Mouse (Mus musculus) forelimb bud, embryonic 11.5 days (tissue): ENCODE results near the gene Ptprr.

ENCODE experiments used
- DNase-seq: peaks from one replicate; pipeline ENCODE4 v3.0.0-alpha.2; 2012; ENCODE audit warnings: low read depth, low spot score

The Ptprr gene

DNA sequence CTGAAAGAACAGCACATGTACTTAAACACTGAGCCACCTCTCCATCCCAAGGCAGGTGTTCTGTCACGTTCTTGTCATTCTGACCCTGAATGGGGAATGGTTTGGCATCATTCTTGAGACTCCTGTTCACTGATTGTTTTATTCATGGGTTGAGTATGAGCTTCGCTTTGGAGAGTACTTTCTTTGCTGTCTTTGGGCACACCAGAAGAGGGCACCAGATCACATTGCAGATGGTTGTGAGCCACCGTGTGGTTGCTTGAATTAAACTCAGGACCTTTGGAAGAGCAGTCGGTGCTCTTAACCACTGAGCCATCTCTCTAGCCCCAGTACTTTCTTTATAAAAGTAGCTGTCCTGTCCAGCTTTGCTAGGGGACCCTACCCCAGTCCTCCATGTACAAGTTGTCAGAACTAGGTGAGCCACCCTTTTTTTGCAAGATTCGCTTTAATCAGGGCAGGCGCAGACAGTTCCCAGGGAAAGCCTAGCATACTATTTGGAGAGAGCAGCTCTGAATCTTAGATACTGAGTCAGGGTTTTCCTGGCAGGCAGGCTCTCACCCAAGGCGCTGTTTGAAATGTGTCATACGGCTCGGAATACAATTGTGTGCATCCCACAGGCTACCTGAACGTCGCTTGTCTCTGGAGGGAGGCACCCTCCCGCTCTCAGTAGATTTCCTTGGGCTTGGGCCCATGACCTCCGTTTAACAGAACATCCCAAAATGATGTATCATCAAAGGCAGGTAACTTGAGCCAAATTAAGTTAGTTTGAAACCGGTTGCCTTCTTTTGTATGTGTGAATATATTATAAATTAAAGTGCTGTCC is 178.8 kb downstream of the Ptprr start:
- DNase-seq, result peak; percentile 42

DNA sequence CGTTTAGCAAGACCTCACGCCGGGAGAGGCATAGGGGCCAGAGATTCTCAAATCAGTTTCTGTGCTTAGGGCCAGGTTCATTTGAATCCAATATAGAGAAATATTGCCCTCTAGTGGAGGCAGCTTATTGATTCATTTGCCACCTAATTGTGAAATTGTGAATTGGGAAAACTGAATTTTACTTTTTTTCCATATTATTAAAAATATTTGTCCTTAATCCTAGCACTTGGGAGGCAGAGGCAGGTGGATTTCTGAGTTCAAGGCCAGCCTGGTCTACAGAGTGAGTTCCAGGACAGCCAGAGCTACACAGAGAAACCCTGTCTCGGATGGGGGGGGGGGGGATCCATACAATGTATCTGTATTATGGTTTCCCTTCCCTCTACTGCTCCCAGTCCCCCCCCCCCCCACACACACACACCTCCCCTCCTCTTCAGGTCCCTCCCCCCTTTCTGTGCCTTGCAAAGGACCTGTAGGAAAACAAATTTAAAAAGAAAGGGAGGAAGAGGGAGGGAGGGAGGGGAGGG is 179.5 kb downstream of the Ptprr start:
- DNase-seq, result peak; percentile 65

- DNase-seq, result peak; percentile 70
Observed at GRCm38 (mm10) chr10:116199035-116199434, 181.0 kb downstream of the Ptprr start.

DNA sequence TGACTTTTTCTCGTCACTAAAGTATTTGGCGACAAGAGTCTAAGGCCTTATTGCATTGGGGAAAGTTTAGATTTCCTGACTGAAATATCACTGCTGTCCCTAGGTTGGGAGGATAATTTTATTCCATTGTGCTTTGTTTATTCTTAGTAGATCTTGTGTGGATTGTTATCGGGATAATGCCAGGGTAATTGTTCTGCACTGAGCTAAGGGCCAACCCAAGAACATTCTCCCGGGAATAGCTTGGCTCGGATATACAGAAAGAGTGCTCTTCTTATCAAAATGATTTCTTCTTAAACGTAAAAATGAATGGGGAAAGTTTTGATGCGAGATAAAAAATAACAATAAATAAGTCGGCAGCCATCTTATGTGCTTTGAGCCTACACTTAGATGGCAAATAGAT is 183.5 kb downstream of the Ptprr start:
- no peak for DNase-seq

DNA sequence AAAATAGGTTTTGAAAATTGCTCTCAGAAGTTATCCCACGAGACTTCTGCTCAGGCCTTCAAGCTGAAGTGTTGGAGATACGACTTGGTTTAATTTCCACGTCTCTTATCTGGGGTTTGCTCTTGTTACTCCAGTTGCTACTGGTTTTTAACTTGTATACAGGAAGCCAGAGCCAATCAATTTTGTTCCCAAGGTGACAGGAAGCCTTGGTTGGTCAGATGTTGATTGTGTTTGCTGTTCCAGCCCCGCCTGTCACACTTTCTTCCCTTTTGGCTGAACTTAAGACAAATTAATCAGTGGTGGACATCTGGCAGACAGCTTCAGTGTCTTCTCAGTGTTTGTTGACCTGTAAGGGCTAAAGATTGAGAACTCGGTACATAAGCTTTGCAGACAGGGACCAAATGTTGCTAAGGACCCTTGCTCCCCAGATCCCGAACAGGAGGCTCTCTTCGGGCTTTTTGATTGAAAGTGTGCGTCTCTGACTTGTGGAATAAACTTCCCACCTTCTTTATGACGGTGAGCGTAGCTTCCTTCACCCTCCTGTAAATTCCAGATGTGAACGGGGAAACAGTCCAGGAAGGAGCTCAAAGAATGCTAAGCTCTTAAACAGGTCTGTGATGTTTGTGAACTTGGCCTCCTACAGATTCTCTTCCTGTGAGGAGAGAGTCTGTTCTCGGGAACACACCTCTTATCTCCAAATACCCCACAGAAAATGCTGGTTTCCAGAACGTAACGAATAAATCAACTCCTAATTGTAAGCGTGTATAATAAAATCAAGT is 187.8 kb downstream of the Ptprr start:
- DNase-seq, result no peak

DNA sequence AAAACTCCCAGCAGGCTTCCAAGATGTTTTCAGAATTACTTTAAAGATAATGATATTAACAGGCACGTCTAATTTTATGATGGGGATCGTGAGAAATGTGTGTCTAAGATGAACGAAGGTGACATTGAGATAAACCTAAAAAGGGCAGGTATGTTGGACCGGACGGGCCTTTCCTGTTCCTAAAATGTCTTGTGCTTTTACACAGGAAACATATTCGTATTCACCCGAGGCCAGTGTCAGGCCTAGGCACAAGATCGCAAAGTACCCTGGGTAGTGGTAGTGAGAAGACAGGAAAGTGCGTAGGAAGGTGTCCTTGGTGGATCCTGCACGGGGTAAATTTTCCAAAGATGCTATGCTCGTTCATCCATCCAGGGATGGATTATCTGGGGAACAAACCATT is 188.4 kb downstream of the Ptprr start:
- DNase-seq, result no peak

DNA sequence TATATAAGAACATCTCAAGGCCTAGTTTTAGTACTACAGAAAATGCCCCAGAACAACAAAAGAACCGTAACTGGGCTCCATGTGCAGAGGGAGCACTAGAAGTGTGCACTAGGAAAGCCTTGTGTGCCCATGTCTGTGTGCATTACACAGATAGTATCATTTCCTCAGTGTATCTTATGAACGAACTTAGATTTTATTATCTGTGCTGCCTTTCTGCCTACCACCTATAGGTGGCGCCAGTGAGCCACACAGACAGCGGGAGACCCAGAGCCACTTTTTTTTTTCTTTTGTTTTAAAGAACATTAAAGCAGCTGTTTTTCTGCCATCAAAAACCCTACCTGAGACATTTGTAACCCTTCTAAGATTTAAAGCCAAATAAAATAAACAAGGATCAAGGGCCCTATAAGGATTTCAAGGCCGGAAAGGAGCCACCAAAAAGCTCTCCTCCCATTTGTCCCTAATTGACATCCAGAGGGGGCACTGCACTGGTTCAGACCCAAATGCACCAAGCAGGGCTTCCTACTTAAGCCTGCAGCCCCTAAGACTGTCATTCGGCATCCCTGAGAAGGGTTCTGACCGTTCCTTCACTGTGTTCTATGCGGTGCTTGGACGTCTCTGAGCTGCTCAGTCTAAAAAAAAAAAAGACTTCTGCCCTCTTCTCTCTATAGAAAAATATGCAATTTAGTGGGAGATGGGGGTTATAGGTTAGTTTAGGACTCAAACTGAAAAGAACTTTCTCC is 190.1 kb downstream of the Ptprr start:
- peak; percentile 68 for DNase-seq

DNA sequence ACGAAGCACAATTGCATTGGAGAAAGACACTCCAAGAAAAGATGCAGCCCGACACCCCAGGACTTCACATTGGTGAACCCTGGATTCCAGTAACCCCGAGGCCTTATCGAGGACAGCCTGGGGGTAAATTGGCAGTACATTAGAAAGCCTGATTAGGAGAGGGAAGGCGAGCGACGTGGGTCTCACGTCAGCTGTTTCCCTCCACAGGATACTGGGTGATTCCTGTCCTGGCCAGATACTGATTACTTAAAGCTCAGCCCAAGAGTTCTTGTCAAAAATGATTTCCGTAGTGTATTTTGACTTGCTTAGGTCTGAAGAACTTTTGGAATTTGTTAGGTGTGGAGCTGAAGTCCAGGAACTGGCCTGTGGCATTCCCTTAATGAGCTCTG is 190.7 kb downstream of the Ptprr start:
- DNase-seq, result no peak

GRCm38 (mm10) chr10:116212127-116212526 is 194.1 kb downstream of the Ptprr start:
- no peak for DNase-seq

GRCm38 (mm10) chr10:116220336-116221118 is 202.5 kb downstream of the Ptprr start:
- DNase-seq, result no peak

- DNase-seq, result no peak
Observed at GRCm38 (mm10) chr10:116235299-116235698, 217.3 kb downstream of the Ptprr start.

GRCm38 (mm10) chr10:116242200-116242599 is 224.2 kb downstream of the Ptprr start:
- no peak for DNase-seq

DNA sequence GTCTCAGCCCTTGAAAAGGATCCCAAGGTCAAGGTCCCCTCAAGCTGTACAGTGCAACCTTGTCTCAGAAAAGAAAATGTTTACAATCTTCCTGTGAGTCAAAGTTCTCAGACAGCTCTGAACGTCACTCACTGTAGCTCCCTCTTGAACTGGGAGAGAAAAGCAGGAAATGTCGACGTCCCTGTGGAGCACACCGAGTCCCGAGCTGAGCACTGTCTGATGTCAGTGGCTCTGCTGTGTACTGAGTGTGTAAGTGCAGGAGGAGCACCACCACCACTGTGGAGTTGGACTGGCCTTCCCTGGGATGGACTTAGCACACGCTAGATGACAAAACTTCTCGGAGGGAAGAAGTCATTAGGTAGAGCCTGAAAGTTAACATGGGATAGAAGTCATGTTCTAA is 225.4 kb downstream of the Ptprr start:
- DNase-seq, result no peak

GRCm38 (mm10) chr10:116245632-116246031 is 227.6 kb downstream of the Ptprr start:
- no peak for DNase-seq

DNA sequence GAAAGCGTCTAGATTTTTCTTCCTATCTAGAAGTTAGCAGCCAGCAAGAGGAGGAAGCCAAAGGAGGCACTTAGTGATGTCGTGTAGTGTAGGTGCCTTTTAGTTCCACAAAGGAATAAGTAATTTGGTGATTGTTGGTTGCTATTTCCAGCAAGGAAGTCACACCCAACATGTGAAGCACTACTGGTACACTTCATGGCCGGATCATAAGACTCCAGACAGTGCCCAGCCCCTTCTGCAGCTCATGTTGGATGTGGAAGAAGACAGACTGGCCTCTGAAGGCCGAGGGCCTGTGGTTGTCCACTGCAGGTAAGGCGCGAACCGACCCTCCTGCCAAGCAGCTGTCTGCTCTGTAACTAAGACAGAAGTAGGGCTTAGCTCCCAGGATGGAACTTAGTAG is 234.7 kb downstream of the Ptprr start:
- no peak for DNase-seq

- DNase-seq, result no peak
Observed at GRCm38 (mm10) chr10:116253972-116254371, 236.0 kb downstream of the Ptprr start.

GRCm38 (mm10) chr10:116259298-116259697 is 241.3 kb downstream of the Ptprr start:
- no peak for DNase-seq

DNA sequence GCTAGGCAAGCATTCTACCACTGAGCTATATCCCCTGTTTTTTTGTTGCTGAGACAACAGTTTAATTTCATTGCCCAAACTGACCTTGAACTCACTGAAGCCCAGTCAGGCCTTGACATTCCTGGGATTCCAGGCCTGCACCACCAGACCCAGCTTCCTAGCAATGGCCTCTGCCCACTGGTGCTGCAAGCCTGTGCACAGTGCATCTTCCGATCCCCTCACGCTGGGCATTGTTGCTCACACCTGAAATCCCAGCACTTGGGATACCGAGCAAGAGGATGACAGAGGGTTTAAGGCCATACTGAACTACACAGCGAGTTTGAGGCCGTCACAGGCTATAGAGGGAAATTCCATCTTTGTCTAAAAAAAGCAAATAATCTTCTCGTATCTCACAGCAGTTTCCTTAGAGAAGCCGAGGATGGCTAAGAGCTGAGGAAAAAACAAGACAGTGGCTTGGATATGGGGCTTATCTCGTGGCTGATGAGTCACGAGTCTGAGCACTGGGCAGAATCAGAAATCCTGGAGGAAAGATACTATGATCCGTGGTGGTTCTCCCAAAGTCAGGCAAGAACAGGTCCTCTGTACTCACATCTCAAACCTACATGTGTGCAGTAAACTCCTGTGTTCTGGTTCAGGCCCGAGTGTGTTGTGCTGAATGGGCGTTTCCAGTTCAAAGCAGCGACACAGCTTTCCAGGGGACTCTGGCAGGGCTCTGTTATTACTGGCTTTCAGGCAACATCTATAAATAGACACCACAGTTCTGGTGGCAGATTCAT is 242.8 kb downstream of the Ptprr start:
- no peak for DNase-seq

DNA sequence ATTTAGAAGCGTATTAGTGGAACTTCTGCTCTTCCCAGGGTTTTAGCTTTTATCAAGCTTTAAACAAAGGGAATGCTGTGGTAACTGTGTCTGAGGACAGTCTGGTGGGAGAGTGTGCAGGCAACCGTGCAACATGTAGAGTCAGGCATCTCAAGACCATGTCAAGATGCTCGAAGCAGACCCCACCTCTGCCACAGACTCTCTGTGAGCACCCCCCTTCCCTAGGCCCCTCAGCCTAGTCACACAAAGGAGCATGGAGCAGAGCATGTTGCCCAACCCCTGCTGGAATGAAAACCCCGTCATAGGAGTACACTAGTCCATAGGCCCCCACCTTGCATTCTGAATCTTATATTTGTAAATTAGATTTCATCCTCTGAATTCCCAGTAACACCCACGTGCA is 243.5 kb downstream of the Ptprr start:
- DNase-seq, result no peak

- no peak for DNase-seq
Observed at GRCm38 (mm10) chr10:116264521-116264920, 246.5 kb downstream of the Ptprr start.
